In genomic region chr2:74655821-74656631, GRCm38 (mm10) we compare ENCODE assay signal across 8 mouse cellular contexts. TPM values are rescaled to one million over a fixed set of nuclear protein-coding genes. Genes with fewer than 3 reads are reported as not detected.
DNase-seq lines count a peak whose midpoint lies in the region; ATAC-seq and TF ChIP-seq lines count a peak whose summit lies in the region.

No protein-coding gene starts in this region.

- no peak overlapping the region; the same call in 1 of the 2 replicates for H3K9ac ChIP-seq in embryonic facial prominence, embryonic 14.5 days (ENCODE audit: low read depth, low read length)
- no peak overlapping the region for H3K9ac ChIP-seq in intestine, postnatal 0 days (ENCODE audit: low read depth, low read length)

- no peaks in the 10 kb centered on the region for H3K36me3 ChIP-seq in embryonic facial prominence, embryonic 14.5 days (ENCODE audit: control insufficient read depth, insufficient read depth, low read length)
- no peaks in the 10 kb centered on the region for H3K36me3 ChIP-seq in intestine, postnatal 0 days (ENCODE audit: control insufficient read depth, insufficient read depth)

- H3K4me2 ChIP-seq in embryonic facial prominence, embryonic 14.5 days (ENCODE audit: low read depth, low read length), result peak overlapping the region; percentile 55
- H3K4me2 ChIP-seq in intestine, postnatal 0 days (replicated peaks; ENCODE audit: low read depth), result peak overlapping the region; percentile 62

- under 1% methylated on average over 33 of the region's 69 CpGs for WGBS in embryonic facial prominence, embryonic 14.5 days
- under 1% methylated on average over 64 of the region's 69 CpGs for WGBS in intestine, postnatal 0 days

- H3K4me3 ChIP-seq in embryonic facial prominence, embryonic 14.5 days (ENCODE audit: low read depth, low read length), result peak overlapping the region; percentile 39
- H3K4me3 ChIP-seq in intestine, postnatal 0 days (ENCODE audit: low read depth, low read length), result peak overlapping the region; percentile 36

- H3K4me1 ChIP-seq in embryonic facial prominence, embryonic 14.5 days (ENCODE audit: control insufficient read depth, insufficient read depth, low read length), result no peaks in the 10 kb centered on the region
- no peaks in the 10 kb centered on the region for H3K4me1 ChIP-seq in intestine, postnatal 0 days (replicated peaks; ENCODE audit: control insufficient read depth, insufficient read depth, low read length)

- no peak overlapping the region for H3K27ac ChIP-seq in embryonic facial prominence, embryonic 14.5 days (replicated peaks; ENCODE audit: low read depth, low read length)
- no peak overlapping the region for H3K27ac ChIP-seq in intestine, postnatal 0 days (ENCODE audit: low read depth, low read length)

- ATAC-seq in embryonic facial prominence, embryonic 14.5 days (ENCODE audit: low read depth), result peak; percentile 30; the same call in 1 of the 2 replicates
- ATAC-seq in intestine, postnatal 0 days, result peak; percentile 10; the same call in 1 of the 2 replicates
- ATAC-seq in erythroblast, adult 5-6 weeks (replicated peaks; ENCODE audit: low FRiP score, poor library complexity, severe bottlenecking), result no peak

- peak; percentile 49 for DNase-seq in thymus, postnatal 0 days (ENCODE audit: low spot score)
- no peak for DNase-seq in thymus, postnatal 10 days (ENCODE audit: low spot score in 2 of 2)
- DNase-seq in embryonic facial prominence, embryonic 14.5 days (ENCODE audit: low spot score), result no peak
- DNase-seq in naive thymus-derived CD4-positive, alpha-beta T cell, adult 2 months (ENCODE audit: low read depth), result peak; percentile 45
- no peak for DNase-seq in cerebellum, adult 9-11 months
- no peak for DNase-seq in cerebellum, postnatal 25 days

- peaks cover 92% of the 10 kb centered on the region for H3K27me3 ChIP-seq in embryonic facial prominence, embryonic 14.5 days (replicated peaks; ENCODE audit: control insufficient read depth, insufficient read depth, low read length)
- H3K27me3 ChIP-seq in intestine, postnatal 0 days (replicated peaks; ENCODE audit: control insufficient read depth, insufficient read depth, low read length), result peaks cover 94% of the 10 kb centered on the region

- TF ChIP-seq CTCF in intestine, postnatal 0 days (IDR thresholded peaks at IDR 0.05; ENCODE audit: low read depth), result no peak

- no peaks in the 10 kb centered on the region for H3K9me3 ChIP-seq in embryonic facial prominence, embryonic 14.5 days (ENCODE audit: control insufficient read depth, low read length)
- no peaks in the 10 kb centered on the region for H3K9me3 ChIP-seq in intestine, postnatal 0 days (ENCODE audit: control insufficient read depth)

RNA-seq across cellular contexts. Expression of gene Evx2, which starts 3.3 kb away (rescaled TPM):
- polyA plus RNA-seq in thymus, postnatal 0 days (2015; fragmentation: Nextera tagmentation; extraction: Ambion mirVana), result not detected in 2 replicates
- polyA plus RNA-seq in embryonic facial prominence, embryonic 14.5 days (2014; fragmentation: Nextera tagmentation; extraction: Ambion mirVana), result not detected in 2 replicates
- polyA plus RNA-seq in intestine, postnatal 0 days (2015; fragmentation: Nextera tagmentation; extraction: Ambion mirVana), result not detected in 2 replicates
- not detected in 2 replicates for total RNA-seq in erythroblast, adult 5-6 weeks (2015; ENCODE audit: low replicate concordance)
- total RNA-seq in erythroblast, adult 5-6 weeks (2017; ENCODE audit: low replicate concordance), result not detected in 2 replicates

RNA-seq across cellular contexts. Expression of gene Hoxd13, which starts 12.1 kb away (rescaled TPM):
- not detected in 2 replicates for polyA plus RNA-seq in thymus, postnatal 0 days (2015; fragmentation: Nextera tagmentation; extraction: Ambion mirVana)
- not detected in 2 replicates for polyA plus RNA-seq in embryonic facial prominence, embryonic 14.5 days (2014; fragmentation: Nextera tagmentation; extraction: Ambion mirVana)
- polyA plus RNA-seq in intestine, postnatal 0 days (2015; fragmentation: Nextera tagmentation; extraction: Ambion mirVana), result not detected in 2 replicates
- total RNA-seq in erythroblast, adult 5-6 weeks (2015; ENCODE audit: low replicate concordance), result not detected in 2 replicates
- not detected in 2 replicates for total RNA-seq in erythroblast, adult 5-6 weeks (2017; ENCODE audit: low replicate concordance)

RNA-seq across cellular contexts. Expression of gene Hoxd12, which starts 18.8 kb away (rescaled TPM):
- polyA plus RNA-seq in thymus, postnatal 0 days (2015; fragmentation: Nextera tagmentation; extraction: Ambion mirVana), result not detected in 2 replicates
- not detected in 2 replicates for polyA plus RNA-seq in embryonic facial prominence, embryonic 14.5 days (2014; fragmentation: Nextera tagmentation; extraction: Ambion mirVana)
- 0.12 TPM in 1 of 2 replicates, not detected in the other for polyA plus RNA-seq in intestine, postnatal 0 days (2015; fragmentation: Nextera tagmentation; extraction: Ambion mirVana)
- not detected in 2 replicates for total RNA-seq in erythroblast, adult 5-6 weeks (2015; ENCODE audit: low replicate concordance)
- total RNA-seq in erythroblast, adult 5-6 weeks (2017; ENCODE audit: low replicate concordance), result not detected in 2 replicates

RNA-seq across cellular contexts. Expression of gene Hoxd11, which starts 23.3 kb away (rescaled TPM):
- polyA plus RNA-seq in thymus, postnatal 0 days (2015; fragmentation: Nextera tagmentation; extraction: Ambion mirVana), result not detected in 2 replicates
- not detected in 2 replicates for polyA plus RNA-seq in embryonic facial prominence, embryonic 14.5 days (2014; fragmentation: Nextera tagmentation; extraction: Ambion mirVana)
- polyA plus RNA-seq in intestine, postnatal 0 days (2015; fragmentation: Nextera tagmentation; extraction: Ambion mirVana), result 0.64 TPM in 1 of 2 replicates, not detected in the other
- not detected in 2 replicates for total RNA-seq in erythroblast, adult 5-6 weeks (2015; ENCODE audit: low replicate concordance)
- not detected in 2 replicates for total RNA-seq in erythroblast, adult 5-6 weeks (2017; ENCODE audit: low replicate concordance)

RNA-seq across cellular contexts. Expression of gene Hoxd10, which starts 35.7 kb away (rescaled TPM):
- 0.14 TPM in 1 of 2 replicates, not detected in the other for polyA plus RNA-seq in thymus, postnatal 0 days (2015; fragmentation: Nextera tagmentation; extraction: Ambion mirVana)
- 0.37 and 0.45 TPM in 2 replicates for polyA plus RNA-seq in embryonic facial prominence, embryonic 14.5 days (2014; fragmentation: Nextera tagmentation; extraction: Ambion mirVana)
- 0.10 and 1.6 TPM in 2 replicates for polyA plus RNA-seq in intestine, postnatal 0 days (2015; fragmentation: Nextera tagmentation; extraction: Ambion mirVana)
- not detected in 2 replicates for total RNA-seq in erythroblast, adult 5-6 weeks (2015; ENCODE audit: low replicate concordance)
- total RNA-seq in erythroblast, adult 5-6 weeks (2017; ENCODE audit: low replicate concordance), result 0.42 TPM in 1 of 2 replicates, not detected in the other

Comparison
In these comparisons a context has a peak if more than half of its experiments do, and no peak if none do; other contexts are left out.
1. DNase-seq: peak in thymus, postnatal 0 days (single experiment) and naive thymus-derived CD4-positive, alpha-beta T cell, adult 2 months (single experiment); none in thymus, postnatal 10 days (0 of 2), embryonic facial prominence, embryonic 14.5 days (single experiment), cerebellum, adult 9-11 months (single experiment) and cerebellum, postnatal 25 days (0 of 2).